Mouse (Mus musculus): ENCODE data around the gene Polm.

Polm gene

DNA sequence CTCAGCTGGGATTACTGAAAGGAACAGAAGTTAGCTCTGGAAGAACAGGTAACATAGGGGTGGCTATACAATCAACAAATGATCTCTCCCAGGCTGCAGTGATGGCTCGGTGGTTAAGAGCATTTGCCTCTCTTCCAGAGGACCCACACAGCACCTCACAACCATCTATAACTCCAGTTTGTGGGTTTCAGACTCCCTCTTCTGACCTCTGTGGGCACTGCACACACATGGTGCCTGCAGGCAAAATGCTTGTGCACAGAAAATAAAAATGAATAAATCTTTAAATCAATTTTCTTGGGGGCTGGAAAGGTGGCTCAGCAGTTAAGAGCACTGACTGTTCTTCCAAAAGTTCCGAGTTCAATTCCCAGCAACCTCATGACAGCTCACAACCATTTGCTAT, 59.3 kb downstream of the Polm start:
- in situ Hi-C loops (cut with MboI, MseI): no loop called here

All from T-helper 1 cell (primary cell).